Mouse (Mus musculus) frontal cortex, postnatal 14 days (tissue): ENCODE data around the gene Surf4.

ENCODE experiments used
- DNase-seq, 2 experiments: peaks; one replicate each; pipeline ENCODE4 v3.0.0; 2022; ENCODE audit warnings: low spot score in 2 of 2

Gene Surf4

GRCm38 (mm10) chr2:26930390-26930789 is 3.3 kb downstream of the Surf4 start:
- peak in 1 of 2 experiments; percentile 63 for DNase-seq

- no peak for DNase-seq
These were observed 5.8 kb downstream of the Surf4 start for GRCm38 (mm10) chr2:26927745-26928476.

GRCm38 (mm10) chr2:26921784-26922183 is 11.9 kb downstream of the Surf4 start:
- DNase-seq: no peak

DNA sequence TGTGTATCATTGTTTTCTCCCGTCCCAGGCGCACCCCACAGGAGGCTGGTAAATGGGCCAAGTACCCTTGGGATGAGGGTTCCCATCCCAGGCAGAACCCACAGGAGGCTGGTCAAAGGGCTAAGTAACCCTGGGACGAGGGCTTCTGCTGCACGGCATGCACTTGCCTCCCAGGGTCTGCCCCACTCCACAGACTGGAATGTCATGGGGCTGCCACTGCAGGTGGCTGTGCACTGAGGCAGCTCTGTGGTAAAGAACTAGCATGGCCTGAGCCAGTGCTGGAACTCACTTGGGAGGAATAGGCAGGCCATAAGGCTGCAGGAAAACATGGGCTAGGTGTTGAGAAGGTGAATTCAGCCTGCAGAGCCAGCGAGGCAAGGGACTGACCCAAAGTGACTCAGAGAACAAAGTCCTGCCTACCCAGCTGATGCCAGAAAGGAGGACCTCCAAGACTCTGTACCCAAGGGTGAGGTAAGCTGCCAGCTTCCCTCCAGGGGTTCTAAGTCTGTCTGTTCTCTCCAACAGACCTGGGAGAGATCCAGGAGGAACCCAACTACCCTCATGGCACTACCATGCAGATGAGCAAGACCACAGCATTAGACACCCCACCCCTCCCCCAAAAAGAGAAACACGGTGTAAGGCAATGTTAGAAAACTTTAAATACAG is 13.4 kb downstream of the Surf4 start:
- no peak for DNase-seq

DNA sequence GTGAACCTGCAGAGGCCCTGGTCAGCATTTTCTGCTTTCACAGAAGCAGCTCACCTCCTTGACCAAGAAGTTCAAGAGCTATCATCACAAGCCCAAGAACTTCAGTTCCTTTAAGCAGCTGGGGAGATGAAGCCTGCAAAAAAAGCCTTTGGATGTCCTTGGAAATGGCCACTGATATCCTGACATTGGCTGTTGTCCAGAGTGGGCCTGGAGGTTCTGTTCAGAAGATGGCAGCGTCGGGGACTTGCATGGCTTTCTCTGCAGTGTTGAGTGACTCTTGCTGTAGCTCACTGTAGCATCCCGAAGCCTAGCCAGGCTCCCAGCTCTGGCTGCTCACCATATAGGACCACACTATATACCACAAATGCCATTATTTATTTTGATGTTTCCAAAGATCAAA is 14.0 kb downstream of the Surf4 start:
- DNase-seq: no peak

GRCm38 (mm10) chr2:26916738-26917137 is 17.0 kb downstream of the Surf4 start:
- no peak for DNase-seq

GRCm38 (mm10) chr2:26915927-26916728 is 17.6 kb downstream of the Surf4 start, which contains the start of the genes Surf2 and Surf1:
Gene Surf2, plus strand, starts transcription at chr2:26916367.
Gene Surf1, minus strand, starts transcription at chr2:26916530.
- peak; percentile 80 to 81 for DNase-seq

DNA sequence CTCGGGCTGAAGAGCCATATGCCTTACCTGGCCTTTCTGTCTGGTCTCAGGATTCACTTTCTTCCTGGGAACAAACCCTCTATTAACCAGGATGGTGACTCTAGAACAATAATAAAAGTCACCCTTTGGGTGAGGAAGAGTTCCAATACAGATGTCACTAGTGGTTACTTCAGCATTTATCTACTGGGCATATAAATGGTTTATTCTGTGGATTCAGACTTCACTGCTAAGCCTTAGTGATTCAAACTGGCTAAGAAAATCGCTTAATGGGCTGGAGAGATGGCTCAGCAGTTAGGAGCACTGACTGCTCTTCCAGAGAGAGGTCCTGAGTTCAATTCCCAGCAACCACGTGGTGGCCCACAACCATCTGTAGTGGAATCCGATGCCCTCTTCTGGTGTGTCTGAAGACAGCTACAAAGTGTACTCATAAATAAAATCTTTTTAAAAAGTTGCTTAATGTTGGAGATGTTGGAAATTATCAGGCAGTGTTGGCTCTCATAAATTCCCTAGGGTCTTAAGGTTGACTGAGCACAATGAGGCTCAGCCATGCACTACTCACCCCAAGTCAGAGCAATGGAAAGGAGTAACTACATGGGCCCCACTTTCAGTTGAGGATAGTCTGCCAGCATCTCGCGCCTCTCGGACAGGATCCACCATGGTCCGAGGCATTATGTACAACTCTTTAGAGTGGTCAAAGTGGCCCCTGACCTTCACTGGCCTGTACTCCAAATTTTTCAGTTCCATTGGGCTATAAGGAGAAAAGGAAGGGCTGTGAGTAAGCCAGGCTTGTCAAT is 19.4 kb downstream of the Surf4 start:
- DNase-seq: no peak

- no peak for DNase-seq
These were observed 20.1 kb downstream of the Surf4 start for GRCm38 (mm10) chr2:26913416-26914147.

DNA sequence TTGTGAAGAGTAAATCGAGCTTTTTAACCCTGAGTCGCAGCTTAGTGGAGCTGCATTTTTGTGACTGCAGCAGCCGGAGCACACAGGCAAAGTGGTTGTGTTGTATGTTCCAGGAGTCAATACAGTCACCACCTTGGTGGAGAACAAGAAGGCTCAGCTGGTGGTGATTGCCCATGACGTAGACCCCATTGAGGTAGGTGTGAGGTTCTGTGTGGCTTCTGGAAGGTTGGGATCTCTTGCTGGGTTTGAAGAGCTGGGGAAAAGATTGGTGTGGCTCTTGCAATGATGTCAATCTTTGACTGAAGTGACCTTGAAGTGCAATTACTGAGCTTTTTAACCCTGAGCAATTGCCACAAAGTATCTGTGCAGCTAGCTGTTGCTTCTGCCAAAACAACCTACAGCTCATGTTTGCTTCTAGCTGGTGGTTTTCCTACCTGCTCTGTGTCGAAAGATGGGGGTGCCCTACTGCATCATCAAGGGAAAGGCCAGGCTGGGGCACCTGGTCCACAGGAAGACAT is 21.4 kb downstream of the Surf4 start:
- no peak for DNase-seq

- DNase-seq: peak; percentile 52 to 59
These were observed 22.5 kb downstream of the Surf4 start for GRCm38 (mm10) chr2:26910994-26911765.

GRCm38 (mm10) chr2:26910124-26910993 is 23.4 kb downstream of the Surf4 start, which contains the start of the genes Med22 and Rpl7a:
Gene Med22, minus strand, starts transcription at chr2:26910677.
Gene Rpl7a, plus strand, starts transcription at chr2:26910764.
- DNase-seq: peak; percentile 98 to 100

DNA sequence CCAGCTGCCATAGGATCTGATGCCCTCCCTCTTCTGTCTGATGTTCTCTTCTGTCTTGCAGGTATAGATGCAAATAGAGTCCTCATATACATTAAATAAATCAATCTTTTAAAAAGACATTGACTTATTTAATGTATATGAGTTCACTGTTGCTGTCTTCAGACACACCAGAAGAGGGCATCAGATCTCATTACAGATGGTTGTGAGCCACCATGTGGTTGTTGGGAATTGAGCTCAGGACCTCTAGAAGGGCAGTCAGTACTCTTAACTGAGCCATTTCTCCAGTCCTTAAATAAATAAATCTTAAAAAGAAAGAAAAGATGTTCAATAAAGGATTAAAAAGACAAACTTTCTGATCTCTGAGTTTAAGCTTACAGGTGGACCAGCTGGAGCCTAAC is 24.3 kb downstream of the Surf4 start:
- no peak for DNase-seq

GRCm38 (mm10) chr2:26908710-26909386 is 24.9 kb downstream of the Surf4 start:
- no peak for DNase-seq

DNA sequence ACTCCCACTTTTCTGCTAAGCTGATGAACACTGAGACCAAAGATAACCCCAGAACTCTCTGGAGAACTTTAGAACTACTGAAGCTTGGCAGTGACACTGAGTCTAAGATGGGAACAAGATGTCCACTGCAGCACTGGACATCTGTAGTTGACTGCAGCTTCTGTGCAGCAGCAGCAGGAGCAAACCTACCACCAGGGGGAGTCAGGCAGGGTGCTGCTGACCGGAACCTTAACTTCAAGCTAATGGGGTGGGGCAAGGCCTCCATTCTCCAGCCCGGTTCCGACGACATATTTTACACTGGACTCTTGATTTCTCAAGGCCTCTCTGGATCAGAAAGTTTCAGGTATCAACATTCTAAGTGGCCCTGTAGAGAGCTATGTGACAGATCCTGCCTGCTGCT is 26.6 kb downstream of the Surf4 start:
- DNase-seq: no peak

- no peak for DNase-seq
These were observed 27.3 kb downstream of the Surf4 start for GRCm38 (mm10) chr2:26906431-26906830.

DNA sequence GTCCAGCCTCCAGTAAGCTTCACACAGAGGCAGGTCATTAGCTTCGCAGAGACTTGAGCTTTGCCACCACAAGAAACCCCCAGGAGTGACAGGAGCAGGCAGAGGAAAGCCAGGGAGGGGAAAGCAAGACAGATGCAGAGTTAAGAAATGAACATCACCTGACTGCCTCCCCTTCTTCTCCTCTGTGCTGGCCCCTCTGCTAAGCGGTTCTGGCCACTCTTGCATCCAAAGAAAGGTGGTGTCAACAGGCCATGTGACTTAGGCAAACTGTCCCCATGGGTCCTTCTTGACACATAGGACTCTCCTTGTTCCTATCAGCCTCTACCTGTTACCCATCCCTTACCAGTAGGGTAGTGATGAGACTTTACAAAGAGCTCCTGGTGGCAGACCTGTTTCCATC is 27.8 kb downstream of the Surf4 start:
- no peak for DNase-seq

- DNase-seq: no peak
These were observed 30.4 kb downstream of the Surf4 start for GRCm38 (mm10) chr2:26903311-26903710.
